Mouse (Mus musculus): ENCODE measurements around the gene Top1. TPM values are rescaled to one million over a fixed set of nuclear protein-coding genes. Genes with fewer than 3 reads are reported as not detected.

Top1 gene
- 54.3 TPM for polyA plus RNA-seq (2015; fragmentation: Illumina TruSeq; extraction: RNeasy Lipid Tissue Mini Kit (QIAGEN cat#74804); ENCODE audit: low read depth, low replicate concordance)

DNA sequence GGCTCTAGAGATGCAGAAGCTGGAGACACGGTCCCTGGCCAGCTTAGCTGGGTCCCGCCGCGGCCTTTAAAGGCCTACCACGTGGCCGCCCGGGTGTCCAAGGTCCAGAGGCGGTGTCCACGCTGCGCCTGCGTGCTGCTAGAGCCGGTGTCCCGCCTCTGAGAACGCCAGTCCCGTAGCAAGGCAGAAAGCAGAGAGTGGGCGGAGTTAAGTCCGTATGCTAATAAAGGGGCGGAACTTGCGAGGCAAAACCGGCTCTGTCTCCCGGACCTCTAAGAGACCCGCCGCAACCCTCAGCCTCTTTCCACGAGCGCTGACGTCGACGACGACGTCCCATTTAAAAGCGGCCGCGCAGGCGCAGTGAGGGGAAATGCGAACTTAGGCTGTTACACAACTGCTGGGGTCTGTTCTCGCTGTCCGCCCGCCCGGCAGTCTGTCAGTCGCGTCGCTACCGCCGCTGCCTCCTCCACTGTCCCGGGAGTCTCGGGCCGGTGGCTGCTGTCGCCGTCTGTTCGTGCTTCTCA is at the start of gene Top1:
TSS of gene Top1 (plus strand) at position 275 of the 524 bp plus-strand sequence.

GRCm38 (mm10) chr2:160731117-160731838 is 85.6 kb downstream of the Top1 start, which contains the start of gene Plcg1:
Gene Plcg1, plus strand, starts transcription at chr2:160731300.

Other genes with a start within 250 kb of the Top1 start
- gene Plcg1, start 85.4 kb downstream of the Top1 start, polyA plus RNA-seq (2015; fragmentation: Illumina TruSeq; extraction: RNeasy Lipid Tissue Mini Kit (QIAGEN cat#74804); ENCODE audit: low read depth, low replicate concordance): 52.3 TPM
- gene Zhx3, start 227.1 kb downstream of the Top1 start, polyA plus RNA-seq (2015; fragmentation: Illumina TruSeq; extraction: RNeasy Lipid Tissue Mini Kit (QIAGEN cat#74804); ENCODE audit: low read depth, low replicate concordance): 16.2 TPM
- gene Lpin3, start 234.8 kb downstream of the Top1 start, polyA plus RNA-seq (2015; fragmentation: Illumina TruSeq; extraction: RNeasy Lipid Tissue Mini Kit (QIAGEN cat#74804); ENCODE audit: low read depth, low replicate concordance): 0.59 TPM

All from brain, adult 10 weeks (tissue).